Mouse (Mus musculus) gastrocnemius, adult 2 months (tissue): ENCODE data around the gene Lefty2. TPM values are rescaled to one million over a fixed set of nuclear protein-coding genes. Genes with fewer than 3 reads are reported as not detected.

Source experiments
- DNase-seq: peaks from one replicate; pipeline ENCODE4 v3.0.0; 2022
- H3K27ac ChIP-seq: fragments of 200-600 bp; 2 replicates; pipeline ENCODE4 v1.8.1; 2022; ENCODE audit warnings: mild to moderate bottlenecking
- H3K4me3 ChIP-seq: fragments of 200-600 bp; 2 replicates; pipeline ENCODE4 v1.8.1; 2022; ENCODE audit warnings: mild to moderate bottlenecking, moderate library complexity
- CTCF ChIP-seq: fragments of 200-600 bp; IDR thresholded peaks from 2 replicates; pipeline ENCODE4 v1.8.1; 2022; ENCODE audit warnings: antibody characterized with exemption, mild to moderate bottlenecking, moderate library complexity
- intact Hi-C: fragments of 180-260 bp; cut with DNase I; formaldehyde crosslinking; loops from one replicate; pipeline ENCODE4 v1.15.1; 2025
- long read RNA-seq, 2 experiments: library from polyadenylated mRNA; stranded (forward); transcript quantifications; one replicate each; pipeline ENCODE4 v2.0.0; 2021
- total RNA-seq, 2 experiments: library from RNA; stranded (reverse); gene quantifications; 2 replicates each; pipeline ENCODE4 v1.2.3; 2021

Gene Lefty2
- not detected for total RNA-seq
- long read RNA-seq, experiment 1 = 0 reads
- long read RNA-seq, experiment 2 = 0 reads

GRCm38 (mm10) chr1:180892808-180893207, at the start of gene Lefty2:
Gene Lefty2 (plus strand): TSS chr1:180893108.
- no peak for DNase-seq
- Histone ChIP-seq H3K4me3 (no peak within 1 kb of the TSS), H3K27ac (no peak within 1 kb of the TSS)
- no peak for TF ChIP-seq CTCF
- intact Hi-C loops = no loop called here

- intact Hi-C loops = loop anchor here (1.0 kb wide), 1 partner anchor 34 kb away; no protein-coding TSS in a partner anchor
- Histone ChIP-seq H3K27ac (peak overlapping the region; percentile 99), H3K4me3 (peak overlapping the region; percentile 76)
- peak; percentile 80 for DNase-seq
- no peak for TF ChIP-seq CTCF
These were observed 44.8 kb upstream of the Lefty2 start for GRCm38 (mm10) chr1:180848114-180848510.

GRCm38 (mm10) chr1:180848511-180849241, 44.2 kb upstream of the Lefty2 start:
- no peak for TF ChIP-seq CTCF
- DNase-seq = peak; percentile 62
- intact Hi-C loops = loop anchor here (1.0 kb wide), 1 partner anchor 34 kb away; no protein-coding TSS in a partner anchor
- peak overlapping the region; percentile 99 for H3K27ac ChIP-seq
- H3K4me3 ChIP-seq = peak overlapping the region; percentile 76

GRCm38 (mm10) chr1:180849701-180850301, 43.1 kb upstream of the Lefty2 start:
- no peak for DNase-seq
- H3K4me3 ChIP-seq = peak overlapping the region; percentile 89

GRCm38 (mm10) chr1:180850316-180851270, 42.3 kb upstream of the Lefty2 start, which contains the start of gene Sde2:
Gene Sde2 (plus strand): TSS chr1:180851127.
- TF ChIP-seq CTCF = no peak
- DNase-seq = peak; percentile 100
- peak within 1 kb of the TSS; percentile 99 for H3K27ac ChIP-seq
- H3K4me3 ChIP-seq = peak within 1 kb of the TSS; percentile 89
- intact Hi-C loops = loop anchor here (2.0 kb wide), 1 partner anchor 82 kb away; no protein-coding TSS in a partner anchor

More at GRCm38 (mm10) chr1:180849701-180850301, 43.1 kb upstream of the Lefty2 start:
- TF ChIP-seq CTCF = no peak
- intact Hi-C loops = loop anchor here (2.0 kb wide), 1 partner anchor 81 kb away; no protein-coding TSS in a partner anchor
- H3K27ac ChIP-seq = peak overlapping the region; percentile 99

GRCm38 (mm10) chr1:180858763-180859162, 34.1 kb upstream of the Lefty2 start:
- no peak overlapping the region for H3K27ac ChIP-seq
- no peak for TF ChIP-seq CTCF
- no peak for DNase-seq
- H3K4me3 ChIP-seq = no peak overlapping the region
- intact Hi-C loops = no loop called here

- no peak for TF ChIP-seq CTCF
- no peak overlapping the region for H3K27ac ChIP-seq
- H3K4me3 ChIP-seq = no peak overlapping the region
- intact Hi-C loops = no loop called here
- no peak for DNase-seq
These were observed 32.9 kb upstream of the Lefty2 start for GRCm38 (mm10) chr1:180860030-180860429.

GRCm38 (mm10) chr1:180863606-180864005, 29.3 kb upstream of the Lefty2 start:
- no peak for DNase-seq
- no peak overlapping the region for H3K27ac ChIP-seq
- peak; percentile 83 for TF ChIP-seq CTCF
- intact Hi-C loops = no loop called here
- H3K4me3 ChIP-seq = no peak overlapping the region

- TF ChIP-seq CTCF = no peak
- no peak overlapping the region for H3K27ac ChIP-seq
- no peak overlapping the region for H3K4me3 ChIP-seq
- no peak for DNase-seq
- intact Hi-C loops = no loop called here
These were observed 26.9 kb upstream of the Lefty2 start for GRCm38 (mm10) chr1:180866001-180866400.

GRCm38 (mm10) chr1:180870122-180870650, 22.7 kb upstream of the Lefty2 start:
- intact Hi-C loops = no loop called here
- H3K4me3 ChIP-seq = no peak overlapping the region
- 0 out of 2 replicates have a peak overlapping the region, but pooled peaks have one; percentile 2 for H3K27ac ChIP-seq
- DNase-seq = peak; percentile 74
- TF ChIP-seq CTCF = no peak

- peak; percentile 60 for DNase-seq
- H3K27ac ChIP-seq = no peak overlapping the region
- no peak overlapping the region for H3K4me3 ChIP-seq
- TF ChIP-seq CTCF = peak; percentile 73
- intact Hi-C loops = no loop called here
These were observed 18.9 kb upstream of the Lefty2 start for GRCm38 (mm10) chr1:180873861-180874484.
